Mouse (Mus musculus): ENCODE results near the gene Itpripl1. TPM values are rescaled to one million over a fixed set of nuclear protein-coding genes. Genes with fewer than 3 reads are reported as not detected.
"Not testable (repeated sequence)": the region's sequence is repeated elsewhere in the genome, so short reads cannot be mapped to it uniquely, and the experiment has no call there.

The Itpripl1 gene
- polyA plus RNA-seq (2014; fragmentation: Nextera tagmentation; extraction: Ambion mirVana), result 10.4 and 11.4 TPM in 2 replicates

- 0 out of 2 replicates have a peak, but pooled peaks cover 10% of the 10 kb centered on the region for H3K36me3 ChIP-seq (ENCODE audit: control insufficient read depth, insufficient read depth, low read length)
- H3K27ac ChIP-seq (ENCODE audit: low read depth, low read length), result no peak within 1 kb of the TSS
Observed at GRCm38 (mm10) chr2:127143158-127144063, at the start of gene Itpripl1. TSS of gene Itpripl1 (minus strand) at chr2:127143442.

DNA sequence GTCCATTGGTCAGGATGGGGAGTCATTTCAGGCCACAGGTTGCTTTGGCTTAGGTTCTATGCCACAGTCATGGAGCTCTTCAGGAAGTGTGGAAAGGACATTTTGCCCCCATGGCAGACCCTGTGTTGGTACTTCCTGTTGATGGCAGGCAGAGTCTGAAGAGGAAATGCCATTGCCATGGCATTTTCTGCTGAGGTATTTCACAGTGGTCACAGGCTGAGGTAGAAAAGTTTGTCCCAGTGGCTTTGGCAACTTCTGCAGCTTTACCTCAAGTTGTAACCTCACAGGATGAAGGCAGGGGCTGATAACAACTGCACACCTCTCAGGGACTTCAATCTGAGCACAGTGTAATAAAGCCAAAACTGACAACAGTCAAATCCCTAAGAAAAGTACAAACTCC lies 46.3 kb upstream of the Itpripl1 start:
- Histone ChIP-seq H3K27ac (ENCODE audit: low read depth, low read length) (no peak overlapping the region), H3K4me3 (ENCODE audit: low read depth, low read length) (no peak overlapping the region), H3K9ac (ENCODE audit: low read length) (no peak overlapping the region), H3K9me3 (replicated peaks; ENCODE audit: control insufficient read depth, low read length) (no peaks in the 10 kb centered on the region), H3K36me3 (ENCODE audit: control insufficient read depth, insufficient read depth, low read length) (no peaks in the 10 kb centered on the region), H3K4me1 (ENCODE audit: control insufficient read depth, insufficient read depth, low read length) (no peaks in the 10 kb centered on the region), H3K27me3 (replicated peaks; ENCODE audit: control insufficient read depth, insufficient read depth, low read length) (0 out of 2 replicates have a peak, but pooled peaks cover 3% of the 10 kb centered on the region), H3K4me2 (ENCODE audit: low read length) (no peak overlapping the region)
- DNase-seq (ENCODE audit: low spot score), result no peak
- ATAC-seq, result no peak

More at GRCm38 (mm10) chr2:127143158-127144063, at the start of gene Itpripl1:
- H3K4me1 ChIP-seq (ENCODE audit: control insufficient read depth, insufficient read depth, low read length), result 0 out of 2 replicates have a peak, but pooled peaks cover 10% of the 10 kb centered on the region
- H3K4me2 ChIP-seq (ENCODE audit: low read length), result peak within 1 kb of the TSS; percentile 56
- peak; percentile 75 for DNase-seq (ENCODE audit: low spot score)
- H3K9ac ChIP-seq (ENCODE audit: low read length), result peak within 1 kb of the TSS; percentile 76
- H3K27me3 ChIP-seq (replicated peaks; ENCODE audit: control insufficient read depth, insufficient read depth, low read length), result no peaks in the 10 kb centered on the region
- ATAC-seq, result peak; percentile 96
- 3% methylated on average over 31 of the region's 31 CpGs for WGBS
- H3K9me3 ChIP-seq (replicated peaks; ENCODE audit: control insufficient read depth, low read length), result no peaks in the 10 kb centered on the region
- H3K4me3 ChIP-seq (ENCODE audit: low read depth, low read length), result peak within 1 kb of the TSS; percentile 50

- ATAC-seq, result peak; percentile 100
- Histone ChIP-seq H3K27ac (ENCODE audit: low read depth, low read length) (peak overlapping the region; percentile 90), H3K4me1 (ENCODE audit: control insufficient read depth, insufficient read depth, low read length) (peaks cover 6% of the 10 kb centered on the region)
Observed at GRCm38 (mm10) chr2:127182598-127183381, 39.5 kb upstream of the Itpripl1 start.

DNA sequence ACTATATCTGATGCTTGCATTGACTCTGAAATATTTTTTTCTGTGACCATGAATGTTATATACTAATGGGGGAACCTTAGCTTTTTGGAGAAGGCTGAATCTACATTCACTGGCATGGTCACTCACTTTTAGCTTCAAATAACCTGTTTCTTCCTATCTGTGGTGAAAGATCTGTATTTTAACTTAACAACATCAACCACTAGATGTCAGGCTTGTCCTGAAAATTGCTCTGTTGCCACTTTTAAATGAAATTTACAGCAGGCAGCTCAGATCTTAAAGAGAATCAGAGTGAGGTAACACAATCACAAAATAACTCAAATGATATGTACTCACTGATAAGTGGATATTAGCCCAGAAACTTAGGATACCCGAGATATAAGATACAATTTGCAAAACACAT lies 23.0 kb upstream of the Itpripl1 start:
- H3K27me3 ChIP-seq (replicated peaks; ENCODE audit: control insufficient read depth, insufficient read depth, low read length); H3K4me3 ChIP-seq (ENCODE audit: low read depth, low read length); H3K27ac ChIP-seq (ENCODE audit: low read depth, low read length); H3K9ac ChIP-seq (ENCODE audit: low read length); H3K4me1 ChIP-seq (ENCODE audit: control insufficient read depth, insufficient read depth, low read length); H3K9me3 ChIP-seq (replicated peaks; ENCODE audit: control insufficient read depth, low read length); ATAC-seq; H3K36me3 ChIP-seq (ENCODE audit: control insufficient read depth, insufficient read depth, low read length); H3K4me2 ChIP-seq (ENCODE audit: low read length): not testable (repeated sequence)
- DNase-seq (ENCODE audit: low spot score), result peak; percentile 81
- WGBS, result 6% methylated on average over 1 of the region's 1 CpGs

More at GRCm38 (mm10) chr2:127182598-127183381, 39.5 kb upstream of the Itpripl1 start:
- WGBS, result 2% methylated on average over 17 of the region's 17 CpGs
- H3K9me3 ChIP-seq (replicated peaks; ENCODE audit: control insufficient read depth, low read length), result no peaks in the 10 kb centered on the region
- peak overlapping the region; percentile 80 for H3K9ac ChIP-seq (ENCODE audit: low read length)
- peak overlapping the region; percentile 47 for H3K4me3 ChIP-seq (ENCODE audit: low read depth, low read length)
- H3K36me3 ChIP-seq (ENCODE audit: control insufficient read depth, insufficient read depth, low read length), result no peaks in the 10 kb centered on the region
- peak; percentile 97 for DNase-seq (ENCODE audit: low spot score)
- H3K27me3 ChIP-seq (replicated peaks; ENCODE audit: control insufficient read depth, insufficient read depth, low read length), result no peaks in the 10 kb centered on the region
- H3K4me2 ChIP-seq (ENCODE audit: low read length), result peak overlapping the region; percentile 66

GRCm38 (mm10) chr2:127165675-127166074 lies 22.4 kb upstream of the Itpripl1 start:
- no peak overlapping the region for H3K4me3 ChIP-seq (ENCODE audit: low read depth, low read length)
- H3K4me1 ChIP-seq (ENCODE audit: control insufficient read depth, insufficient read depth, low read length), result no peaks in the 10 kb centered on the region
- H3K9ac ChIP-seq (ENCODE audit: low read length), result no peak overlapping the region
- no peak overlapping the region for H3K4me2 ChIP-seq (ENCODE audit: low read length)
- H3K27ac ChIP-seq (ENCODE audit: low read depth, low read length), result no peak overlapping the region
- no peaks in the 10 kb centered on the region for H3K9me3 ChIP-seq (replicated peaks; ENCODE audit: control insufficient read depth, low read length)
- DNase-seq (ENCODE audit: low spot score), result no peak
- H3K27me3 ChIP-seq (replicated peaks; ENCODE audit: control insufficient read depth, insufficient read depth, low read length), result no peaks in the 10 kb centered on the region
- WGBS, result 58% methylated on average over 4 of the region's 4 CpGs
- no peaks in the 10 kb centered on the region for H3K36me3 ChIP-seq (ENCODE audit: control insufficient read depth, insufficient read depth, low read length)
- ATAC-seq, result no peak

DNA sequence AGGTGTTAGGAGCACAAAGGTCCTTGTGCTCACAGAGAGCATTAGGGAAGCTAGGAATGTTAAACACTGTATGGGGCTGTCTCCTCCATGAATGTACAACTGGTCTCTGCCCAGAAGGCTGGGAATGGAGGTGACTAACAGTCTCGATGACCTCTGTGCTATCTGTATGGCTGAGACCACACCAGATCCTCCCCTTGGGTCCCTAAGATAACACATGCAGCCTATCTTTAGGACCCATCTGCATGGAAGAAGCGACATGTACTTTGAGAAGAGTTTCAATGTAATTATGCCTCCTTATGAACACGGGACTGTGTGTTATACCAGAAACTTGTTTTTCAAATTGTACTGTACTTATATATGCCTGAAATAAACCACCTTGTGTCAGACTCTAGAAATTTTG lies 2.5 kb upstream of the Itpripl1 start:
- WGBS, result 86% methylated on average over 3 of the region's 3 CpGs
- DNase-seq (ENCODE audit: low spot score) (no peak), ATAC-seq (no peak)
- 0 out of 2 replicates have a peak, but pooled peaks cover 5% of the 10 kb centered on the region for H3K36me3 ChIP-seq (ENCODE audit: control insufficient read depth, insufficient read depth, low read length)
- H3K4me3 ChIP-seq (ENCODE audit: low read depth, low read length), result no peak overlapping the region
- no peaks in the 10 kb centered on the region for H3K27me3 ChIP-seq (replicated peaks; ENCODE audit: control insufficient read depth, insufficient read depth, low read length)
- H3K4me1 ChIP-seq (ENCODE audit: control insufficient read depth, insufficient read depth, low read length), result 0 out of 2 replicates have a peak, but pooled peaks cover 10% of the 10 kb centered on the region
- no peak overlapping the region for H3K9ac ChIP-seq (ENCODE audit: low read length)
- no peaks in the 10 kb centered on the region for H3K9me3 ChIP-seq (replicated peaks; ENCODE audit: control insufficient read depth, low read length)
- no peak overlapping the region for H3K4me2 ChIP-seq (ENCODE audit: low read length)
- H3K27ac ChIP-seq (ENCODE audit: low read depth, low read length), result no peak overlapping the region

- Histone ChIP-seq H3K4me2 (ENCODE audit: low read length) (peak overlapping the region; percentile 56), H3K9ac (ENCODE audit: low read length) (peak overlapping the region; percentile 76), H3K27me3 (replicated peaks; ENCODE audit: control insufficient read depth, insufficient read depth, low read length) (no peaks in the 10 kb centered on the region), H3K4me3 (ENCODE audit: low read depth, low read length) (peak overlapping the region; percentile 50), H3K36me3 (ENCODE audit: control insufficient read depth, insufficient read depth, low read length) (0 out of 2 replicates have a peak, but pooled peaks cover 10% of the 10 kb centered on the region), H3K27ac (ENCODE audit: low read depth, low read length) (no peak overlapping the region), H3K4me1 (ENCODE audit: control insufficient read depth, insufficient read depth, low read length) (0 out of 2 replicates have a peak, but pooled peaks cover 10% of the 10 kb centered on the region), H3K9me3 (replicated peaks; ENCODE audit: control insufficient read depth, low read length) (no peaks in the 10 kb centered on the region)
- no peak for DNase-seq (ENCODE audit: low spot score)
- ATAC-seq, result 0 out of 2 replicates have a peak, but pooled peaks have one; percentile 3
- WGBS, result 13% methylated on average over 6 of the region's 6 CpGs
Observed at GRCm38 (mm10) chr2:127142577-127143157, 575 bp downstream of the Itpripl1 start.

GRCm38 (mm10) chr2:127142031-127142430 lies 1.2 kb downstream of the Itpripl1 start:
- 0 out of 2 replicates have a peak overlapping the region, but pooled peaks have one; percentile 50 for H3K4me3 ChIP-seq (ENCODE audit: low read depth, low read length)

More at GRCm38 (mm10) chr2:127142031-127142430, 1.2 kb downstream of the Itpripl1 start:
- 0 out of 2 replicates have a peak, but pooled peaks cover 10% of the 10 kb centered on the region for H3K36me3 ChIP-seq (ENCODE audit: control insufficient read depth, insufficient read depth, low read length)
- no peak for DNase-seq (ENCODE audit: low spot score)
- peak overlapping the region; percentile 56 for H3K4me2 ChIP-seq (ENCODE audit: low read length)
- 0 out of 2 replicates have a peak, but pooled peaks cover 13% of the 10 kb centered on the region for H3K4me1 ChIP-seq (ENCODE audit: control insufficient read depth, insufficient read depth, low read length)
- 89% methylated on average over 10 of the region's 10 CpGs for WGBS
- ATAC-seq, result no peak
- no peak overlapping the region for H3K9ac ChIP-seq (ENCODE audit: low read length)
- H3K9me3 ChIP-seq (replicated peaks; ENCODE audit: control insufficient read depth, low read length), result no peaks in the 10 kb centered on the region
- no peaks in the 10 kb centered on the region for H3K27me3 ChIP-seq (replicated peaks; ENCODE audit: control insufficient read depth, insufficient read depth, low read length)
- H3K27ac ChIP-seq (ENCODE audit: low read depth, low read length), result no peak overlapping the region
